Mouse (Mus musculus) B cell, adult 2 months (primary cell): Measurements from ENCODE around the gene Skap1.

Experiments
- DNase-seq, 2 experiments: peaks; one replicate each; pipeline ENCODE4 v3.0.0; 2022

Gene Skap1

DNA sequence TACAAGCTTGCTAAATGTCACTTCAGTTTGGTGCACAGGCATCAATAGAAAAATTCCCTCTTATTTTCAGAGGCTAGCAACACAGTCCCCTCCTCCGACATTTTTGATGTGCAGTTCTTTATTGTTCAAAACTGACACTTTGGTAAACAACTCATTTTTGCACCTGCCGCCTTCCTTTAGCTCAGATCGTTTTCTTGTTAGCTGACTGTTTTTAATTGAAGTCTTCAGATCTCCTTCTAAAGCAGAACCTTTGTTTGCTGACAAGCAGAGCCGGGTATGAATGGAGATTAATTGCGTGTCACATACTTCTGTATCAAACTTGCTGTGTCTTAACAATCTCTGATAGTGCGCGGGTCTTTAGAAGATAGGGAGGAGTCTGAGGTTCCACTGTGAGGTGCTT lies 2.0 kb downstream of the Skap1 start:
- no peak for DNase-seq

- peak; percentile 18 to 34 for DNase-seq
These were observed 2.6 kb downstream of the Skap1 start for GRCm38 (mm10) chr11:96466987-96467386.

- DNase-seq = no peak
These were observed 3.8 kb downstream of the Skap1 start for GRCm38 (mm10) chr11:96468048-96468745.

GRCm38 (mm10) chr11:96482711-96483110 lies 18.3 kb downstream of the Skap1 start:
- DNase-seq = no peak

DNA sequence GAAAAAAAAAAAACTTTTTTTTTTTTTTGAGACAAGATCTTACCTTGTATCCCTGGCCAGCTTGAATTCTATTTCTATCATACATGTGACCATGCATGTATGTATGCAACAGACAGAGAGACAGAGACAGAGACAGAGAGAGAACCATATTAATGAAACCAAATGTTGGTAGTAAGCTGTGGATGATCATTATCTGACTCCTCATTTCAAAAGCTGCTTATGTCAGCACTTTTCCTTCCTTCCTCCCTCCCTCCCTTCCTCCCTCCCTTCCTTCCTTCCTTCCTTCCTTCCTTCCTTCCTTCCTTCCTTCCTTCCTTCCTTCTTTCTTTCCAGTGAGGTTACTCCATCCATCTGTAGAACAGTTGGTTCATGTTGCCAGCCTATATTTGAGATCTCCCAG lies 18.8 kb downstream of the Skap1 start:
- no peak for DNase-seq

- no peak for DNase-seq
These were observed 34.1 kb downstream of the Skap1 start for GRCm38 (mm10) chr11:96498481-96498880.

DNA sequence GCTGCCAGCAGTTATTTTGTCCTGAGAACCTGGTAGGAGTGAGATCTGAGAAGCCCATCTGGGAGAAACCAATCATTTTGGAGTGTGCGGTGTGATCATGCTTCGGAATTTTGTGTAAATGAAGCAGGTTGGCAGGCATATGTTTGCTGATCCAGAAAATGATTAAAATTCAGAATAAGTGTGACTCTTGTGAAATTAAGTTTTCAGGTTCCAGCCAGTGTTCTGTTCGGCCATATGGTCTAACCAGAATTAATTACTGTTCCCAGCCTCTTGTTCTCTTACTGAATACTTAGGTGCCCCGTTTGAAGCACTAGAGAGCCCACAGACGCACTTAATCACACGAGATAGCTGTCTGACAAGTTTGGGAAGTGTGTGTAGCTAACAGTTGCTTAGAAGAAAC lies 36.6 kb downstream of the Skap1 start:
- DNase-seq = no peak

GRCm38 (mm10) chr11:96502948-96503347 lies 38.6 kb downstream of the Skap1 start:
- DNase-seq = no peak

DNA sequence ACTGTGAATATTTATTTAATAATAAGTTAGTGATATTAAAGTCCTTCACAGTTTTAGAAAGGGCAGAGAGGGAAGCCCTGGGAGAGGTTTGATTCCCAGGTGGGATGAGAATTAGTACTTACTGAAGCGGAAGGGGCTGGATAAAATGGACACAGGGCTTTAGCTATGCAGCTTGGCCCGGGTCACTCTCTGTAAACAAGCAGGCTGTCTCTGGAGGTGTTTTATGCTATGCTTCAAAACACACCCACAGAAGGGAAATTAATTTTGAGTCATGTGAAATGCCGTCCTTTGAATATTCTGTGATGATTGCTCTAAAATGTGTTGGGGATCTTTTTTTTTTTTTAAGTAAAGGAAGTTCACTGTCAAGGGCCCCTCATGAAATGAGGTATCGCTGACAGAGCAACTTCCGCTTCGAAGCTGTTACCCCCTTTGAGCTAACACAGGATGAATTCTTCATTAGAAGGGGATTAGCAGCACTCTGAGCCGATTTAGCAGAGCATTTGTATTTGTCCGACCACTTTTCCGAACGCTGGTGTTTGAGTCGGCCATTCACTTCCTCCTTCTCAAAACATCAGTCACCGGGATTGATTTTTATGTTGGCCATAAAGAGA lies 40.2 kb downstream of the Skap1 start:
- DNase-seq = peak; percentile 4 to 9

- DNase-seq = peak; percentile 15 to 18
These were observed 41.4 kb downstream of the Skap1 start for GRCm38 (mm10) chr11:96505841-96506240.

GRCm38 (mm10) chr11:96515164-96515563 lies 50.8 kb downstream of the Skap1 start:
- DNase-seq = no peak

- DNase-seq = no peak
These were observed 60.1 kb downstream of the Skap1 start for GRCm38 (mm10) chr11:96524541-96524940.

DNA sequence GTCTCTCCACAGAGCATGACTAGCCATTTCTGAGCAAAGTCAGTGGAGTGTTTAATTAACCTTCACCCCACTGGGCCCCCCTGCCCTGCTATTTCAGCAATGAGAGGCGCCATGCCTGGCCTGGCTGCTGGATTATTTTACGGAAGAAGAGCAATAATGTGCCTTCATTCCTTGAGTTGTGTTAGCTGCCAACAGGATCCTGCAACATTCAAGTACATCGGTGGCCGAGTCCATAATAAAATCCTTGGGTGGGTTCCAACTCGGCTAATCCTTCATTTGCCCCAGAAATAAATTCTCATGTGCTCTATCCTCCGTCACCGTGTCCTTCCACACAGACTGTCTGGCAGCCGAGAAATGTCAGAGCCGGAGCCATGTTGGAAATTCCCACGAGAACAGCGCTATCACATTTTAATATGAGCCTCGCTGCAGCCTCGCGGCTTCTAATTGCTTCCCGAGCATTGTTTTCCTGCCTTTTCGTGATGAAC lies 61.8 kb downstream of the Skap1 start:
- no peak for DNase-seq

GRCm38 (mm10) chr11:96531757-96532433 lies 67.5 kb downstream of the Skap1 start:
- DNase-seq = no peak

DNA sequence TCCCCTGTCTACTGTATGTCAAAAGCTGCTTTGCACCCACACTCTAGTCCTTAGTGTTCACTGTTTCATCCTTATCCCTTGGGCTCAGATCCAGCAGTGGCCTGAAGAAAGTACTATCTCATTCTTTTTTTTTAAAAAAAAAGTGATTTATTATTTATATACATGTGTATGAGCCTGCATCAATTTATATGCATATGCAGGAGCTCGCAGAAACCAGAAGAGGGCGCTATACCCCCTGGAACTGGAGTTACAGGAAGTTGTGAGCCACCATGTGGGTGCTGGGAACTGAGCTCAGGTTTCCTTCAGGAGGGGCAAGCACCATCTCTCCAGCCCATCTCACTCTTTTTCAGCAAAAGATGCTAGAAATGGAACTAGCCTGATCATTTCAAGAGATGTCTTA lies 70.1 kb downstream of the Skap1 start:
- no peak for DNase-seq

DNA sequence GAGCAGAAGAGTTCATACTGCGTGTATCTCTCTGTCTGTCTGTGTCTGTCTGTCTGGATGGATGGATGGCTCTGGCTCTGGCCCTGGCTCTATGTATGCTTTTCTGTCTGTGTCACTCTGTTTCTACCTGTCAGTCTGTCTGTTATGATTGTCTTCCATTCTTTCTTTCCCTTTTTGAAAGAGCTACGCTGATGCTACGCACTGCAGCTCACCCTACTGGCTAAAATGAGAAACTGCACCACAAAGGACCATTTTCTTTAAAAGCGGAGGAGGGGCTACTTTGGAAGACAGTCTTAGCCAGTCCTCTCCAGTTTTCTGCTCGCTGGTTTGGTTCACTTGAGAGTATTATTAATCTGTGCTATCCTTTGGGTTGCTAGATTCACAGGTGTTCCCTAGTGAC lies 71.8 kb downstream of the Skap1 start:
- peak; percentile 44 to 45 for DNase-seq

DNA sequence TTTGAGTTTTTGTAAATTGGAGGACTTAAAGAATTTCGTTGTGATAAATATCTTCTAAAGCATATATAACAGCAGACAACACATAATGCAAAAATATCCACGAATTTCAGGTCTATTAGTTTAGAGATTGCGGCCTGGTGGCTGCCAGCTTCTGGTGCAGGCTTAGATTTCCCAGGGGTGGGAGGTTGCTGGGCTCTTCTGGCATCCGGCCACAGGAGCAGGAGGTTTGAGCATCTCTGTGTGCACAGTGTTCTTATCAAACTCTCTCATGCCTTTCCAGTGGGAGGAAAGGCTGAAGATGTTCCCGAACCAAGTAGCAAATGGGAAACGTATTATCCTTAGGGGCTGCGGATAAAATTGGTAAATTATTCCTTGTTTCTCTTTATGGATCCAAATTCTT lies 77.6 kb downstream of the Skap1 start:
- no peak for DNase-seq

GRCm38 (mm10) chr11:96542561-96542960 lies 78.2 kb downstream of the Skap1 start:
- DNase-seq = no peak

DNA sequence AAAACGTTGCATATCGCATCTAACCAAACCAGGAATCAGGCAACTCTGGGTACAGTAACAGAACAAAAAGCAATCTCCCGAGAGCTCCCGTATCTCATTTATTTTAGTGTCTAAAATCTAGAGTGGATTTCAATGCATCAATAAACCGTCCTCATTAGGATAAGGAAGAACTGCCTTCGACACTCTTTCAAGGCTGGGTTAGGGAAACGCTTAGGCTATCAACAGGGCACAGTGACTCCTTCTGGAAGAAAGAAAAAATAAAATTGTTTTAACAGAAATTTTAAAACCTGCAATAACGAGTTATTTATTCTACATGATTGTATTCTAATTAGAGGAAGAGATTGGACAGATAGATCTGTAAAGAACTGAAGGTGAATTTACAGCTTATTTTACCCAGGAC lies 82.0 kb downstream of the Skap1 start:
- no peak for DNase-seq

- DNase-seq = no peak
These were observed 86.7 kb downstream of the Skap1 start for GRCm38 (mm10) chr11:96550960-96551703.

- peak; percentile 62 to 66 for DNase-seq
These were observed 88.7 kb downstream of the Skap1 start for GRCm38 (mm10) chr11:96553091-96553490.

DNA sequence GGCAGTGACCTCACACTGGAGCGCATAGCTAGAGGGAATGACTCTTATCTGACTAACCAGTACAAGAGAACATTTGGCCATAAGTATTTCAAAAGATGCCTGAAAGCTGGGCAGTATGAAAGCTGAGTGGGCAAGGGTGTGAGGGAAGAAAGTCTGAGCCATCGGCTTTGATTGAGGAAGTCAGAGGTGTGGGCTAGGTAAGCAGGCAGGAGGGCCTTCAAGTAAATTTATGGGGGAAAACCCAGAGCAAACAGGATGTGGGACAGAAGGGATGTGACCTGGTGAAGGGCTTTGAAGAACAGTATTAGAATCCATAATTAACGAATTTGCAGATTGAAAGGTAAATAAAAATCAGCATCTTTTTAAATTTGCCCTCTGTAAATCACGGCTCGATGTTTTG lies 95.8 kb downstream of the Skap1 start:
- no peak for DNase-seq

DNA sequence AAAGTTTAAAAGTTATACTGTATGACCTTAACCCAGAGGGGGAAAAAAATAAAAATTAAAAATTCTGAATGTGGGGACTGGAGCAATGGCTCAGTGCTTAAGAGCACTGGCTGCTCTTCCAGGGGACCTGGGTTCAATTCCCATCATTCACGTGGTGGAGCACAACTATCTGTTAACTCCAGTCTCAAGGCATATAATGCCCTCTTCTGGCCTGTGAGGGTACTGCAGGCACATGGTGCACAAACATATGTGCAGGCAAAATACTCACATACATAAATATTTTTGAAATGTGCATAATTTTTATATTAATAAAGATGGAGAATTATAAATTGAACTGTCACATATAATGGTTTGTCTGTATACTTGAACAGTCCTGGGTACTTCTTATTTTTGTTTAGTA lies 99.7 kb downstream of the Skap1 start:
- peak; percentile 16 to 31 for DNase-seq
